Mouse (Mus musculus) embryonic stem cell, embryonic (primary cell): ENCODE measurements around the gene Snap23.

ENCODE experiments used
- CTCF ChIA-PET, 4 experiments: fragments of 300-600 bp in 2 of 4; fragments of 350-600 bp in 2 of 4; sonication (Branson Sonifier 250); formaldehyde crosslinking; loops; one replicate each; lab custom pipeline; 2022; ENCODE audit warnings: inconsistent platforms in 2 of 4; lab: Charles Lee
- POLR2A ChIA-PET, 4 experiments: fragments of 300-600 bp in 2 of 4; fragments of 350-600 bp in 2 of 4; sonication (Branson Sonifier 250); formaldehyde crosslinking; loops; one replicate each; lab custom pipeline; 2022; ENCODE audit warnings: antibody characterized with exemption in 4 of 4, inconsistent platforms in 1 of 4; lab: Charles Lee

The Snap23 gene

DNA sequence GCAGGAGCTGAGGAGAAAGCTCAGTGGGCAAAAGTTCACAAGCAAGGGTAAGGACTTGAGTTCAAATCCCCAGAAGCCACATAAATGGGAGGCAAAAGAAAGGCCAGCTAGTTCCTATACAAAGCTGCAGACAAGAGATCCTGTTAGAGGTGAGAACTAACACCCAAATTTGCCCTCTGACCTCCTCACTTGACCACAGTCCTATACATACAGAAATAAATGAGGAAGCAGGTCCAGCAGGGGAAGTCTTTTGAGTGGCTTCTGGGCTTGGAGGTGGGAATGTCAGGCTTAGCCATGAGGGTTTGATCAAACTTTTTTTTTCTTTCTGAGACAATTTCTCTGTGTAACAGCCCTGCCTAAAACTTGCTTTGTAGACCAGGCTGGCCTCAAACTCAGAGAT lies 55.4 kb downstream of the Snap23 start:
- ChIA-PET CTCF (interaction anchor here in 3 of 4 experiments (0.6 to 1.0 kb wide), 3 partner anchors 144 to 304 kb away, joined by 3 to 5 read pairs (median 3); no protein-coding TSS in a partner anchor), POLR2A (interaction anchor here in 1 of 4 experiments (1.1 kb wide), 1 partner anchor 10 kb away, joined by 3 read pairs; no protein-coding TSS in a partner anchor)

DNA sequence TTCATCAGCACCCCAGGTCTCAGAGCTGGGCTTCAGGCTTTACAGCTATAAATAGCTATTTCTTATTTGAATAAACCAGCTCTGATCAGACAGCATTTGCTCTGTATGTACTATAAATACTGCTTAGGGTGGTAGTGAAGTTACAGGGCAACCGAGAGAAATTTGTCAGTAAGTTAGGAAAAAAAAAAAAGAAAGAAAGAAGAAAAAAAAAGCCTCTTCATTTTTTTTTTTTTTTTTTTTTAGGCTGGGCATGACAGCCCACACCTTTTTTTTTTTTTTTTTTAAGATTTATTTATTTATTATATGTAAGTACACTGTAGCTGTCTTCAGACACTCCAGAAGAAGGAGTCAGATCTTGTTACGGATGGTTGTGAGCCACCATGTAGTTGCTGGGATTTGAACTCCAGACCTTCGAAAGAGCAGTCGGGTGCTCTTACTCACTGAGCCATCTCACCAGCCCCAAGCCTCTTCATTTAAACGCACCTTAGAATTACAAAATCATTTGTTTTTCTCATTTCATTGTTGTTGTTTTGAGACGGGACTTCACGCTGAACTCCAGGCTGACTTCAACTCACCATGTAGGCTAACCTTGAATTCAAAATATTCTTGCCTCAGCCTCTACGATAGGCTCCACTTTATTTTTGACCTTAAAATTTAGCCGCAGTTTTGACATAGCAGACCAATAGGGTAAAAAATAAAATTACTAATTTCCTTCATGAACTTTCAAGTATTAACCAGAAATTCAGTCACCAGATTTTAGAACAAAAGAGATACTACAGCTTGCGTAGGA lies 60.8 kb downstream of the Snap23 start:
- POLR2A ChIA-PET, result interaction anchor here (0.6 to 4.3 kb wide), 20 partner anchors 12 to 249 kb away, joined by 3 to 16 read pairs (median 3); partner anchors contain the start of genes Lrrc57 (in 4 of the 4) and Haus2 (in 3 of the 4)
- CTCF ChIA-PET, result no interaction called here

DNA sequence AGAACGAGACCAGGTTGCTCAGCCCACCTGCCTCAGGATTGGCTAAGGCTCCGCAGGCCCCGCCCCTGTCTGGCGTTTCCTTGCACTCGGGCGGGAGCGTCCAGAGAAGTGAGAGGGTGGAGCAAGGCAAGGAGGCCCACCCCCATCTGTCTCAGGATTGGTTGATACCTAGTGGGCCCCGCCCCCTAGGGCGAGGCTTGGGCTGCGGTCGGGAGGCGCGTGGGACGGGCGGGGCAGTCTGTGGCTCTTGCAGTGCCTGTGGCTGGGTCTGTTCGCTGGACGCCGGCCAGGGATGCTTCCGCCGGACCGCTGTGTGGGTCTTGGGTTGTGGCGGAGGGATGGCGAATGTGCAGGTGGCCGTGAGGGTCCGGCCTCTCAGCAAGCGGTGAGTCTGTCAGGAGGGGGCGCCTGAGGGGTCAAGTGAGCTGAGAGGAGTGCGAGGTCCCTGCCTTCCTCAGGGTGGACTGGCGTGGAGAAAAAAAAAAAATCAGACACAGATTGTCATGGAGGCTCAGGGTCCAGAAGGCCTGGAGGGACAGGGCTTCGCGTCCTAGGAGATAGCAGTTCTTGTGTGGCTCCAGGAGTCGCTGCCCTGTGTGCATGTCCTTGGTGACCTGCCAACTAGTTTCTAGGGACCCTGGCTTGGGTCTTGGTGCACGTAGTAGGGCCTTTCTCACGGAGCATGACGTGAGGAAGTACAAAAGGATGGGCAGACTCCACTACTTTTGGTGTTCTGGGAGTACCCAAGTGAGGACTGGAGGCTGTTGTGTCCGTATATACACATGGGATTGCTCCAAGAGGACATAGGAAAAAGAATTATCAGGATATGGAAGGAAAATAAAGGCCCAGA lies 61.6 kb downstream of the Snap23 start, which contains the start of gene Stard9:
Stard9 (plus strand) TSS at position 236 of the 850 bp plus-strand sequence.
- CTCF ChIA-PET, result no interaction called here
- POLR2A ChIA-PET, result interaction anchor here (0.6 to 4.3 kb wide), 16 partner anchors 12 to 168 kb away, joined by 3 to 16 read pairs (median 4); partner anchors contain the start of genes Lrrc57 (in 4 of the 4) and Haus2 (in 3 of the 4)

DNA sequence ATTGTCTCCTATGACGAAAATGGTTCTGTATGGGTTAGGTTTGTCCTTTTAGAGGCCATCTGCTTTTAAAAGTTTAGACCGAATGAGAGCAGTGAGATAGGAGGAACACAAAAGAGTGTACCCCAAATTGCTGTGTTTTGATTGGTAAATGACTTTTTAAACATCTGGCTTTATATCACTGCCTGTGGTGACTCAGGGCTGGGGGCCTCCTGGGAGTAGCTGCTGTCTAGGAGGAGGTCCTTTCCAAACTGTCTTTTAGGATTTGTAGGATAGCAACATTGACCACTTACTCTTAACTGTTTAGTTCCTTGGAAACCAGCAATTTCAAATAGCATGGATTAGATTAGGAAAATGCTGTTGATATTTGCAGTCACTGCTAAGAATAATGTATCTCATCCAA lies 62.8 kb downstream of the Snap23 start:
- CTCF ChIA-PET, result interaction anchor here in 1 of 4 experiments (0.7 kb wide), 1 partner anchor 244 kb away, joined by 3 read pairs; no protein-coding TSS in a partner anchor
- POLR2A ChIA-PET, result interaction anchor here in 1 of 4 experiments (1.1 to 4.3 kb wide), 2 partner anchors 12 to 25 kb away, joined by 4 to 16 read pairs; no protein-coding TSS in a partner anchor

DNA sequence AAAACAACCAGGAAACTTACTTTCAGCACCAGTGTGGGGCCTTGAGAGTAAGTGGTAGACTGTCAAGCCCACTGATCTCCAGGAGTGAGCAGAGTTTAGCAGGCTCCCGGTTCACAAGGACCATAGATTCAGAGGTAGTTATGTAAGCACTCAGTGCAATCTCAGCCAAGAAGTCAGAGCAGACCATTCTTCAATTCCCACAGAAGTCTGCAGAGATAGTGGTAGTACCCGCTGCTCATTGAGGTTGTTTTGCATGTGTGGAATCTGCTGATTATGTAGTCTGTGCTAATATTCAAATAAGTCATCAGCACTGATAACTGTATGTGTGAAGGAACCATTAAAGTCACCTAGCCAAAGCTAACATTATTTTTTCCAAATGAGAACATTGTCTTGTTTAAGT lies 63.2 kb downstream of the Snap23 start:
- ChIA-PET POLR2A (interaction anchor here in 1 of 4 experiments (4.3 kb wide), 1 partner anchor 12 kb away, joined by 16 read pairs; no protein-coding TSS in a partner anchor), CTCF (no interaction called here)

DNA sequence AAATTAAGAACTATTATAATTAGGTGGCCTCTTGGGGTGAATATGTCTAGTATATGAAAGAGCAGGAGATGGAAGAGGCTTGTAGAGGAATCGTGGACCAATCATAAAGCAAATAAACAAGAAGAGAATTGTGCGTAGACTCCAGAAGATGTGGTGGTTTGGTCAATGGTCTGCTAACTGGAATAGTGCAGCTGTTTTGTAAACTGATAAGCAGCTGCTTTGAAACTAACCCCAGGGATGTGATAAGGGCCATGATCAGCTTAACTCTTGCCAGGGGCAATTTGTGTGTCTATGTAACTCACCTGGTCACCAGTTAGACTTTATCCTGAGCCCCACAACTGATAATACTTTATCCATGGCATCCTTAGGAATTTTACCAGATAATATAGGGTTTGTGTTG lies 64.0 kb downstream of the Snap23 start:
- ChIA-PET CTCF (no interaction called here), POLR2A (interaction anchor here in 2 of 4 experiments (1.2 to 4.3 kb wide), 3 partner anchors 11 to 23 kb away, joined by 3 to 16 read pairs (median 4); partner anchors contain the start of genes Haus2 (in 2 of the 2) and Lrrc57 (in 2 of the 2))

DNA sequence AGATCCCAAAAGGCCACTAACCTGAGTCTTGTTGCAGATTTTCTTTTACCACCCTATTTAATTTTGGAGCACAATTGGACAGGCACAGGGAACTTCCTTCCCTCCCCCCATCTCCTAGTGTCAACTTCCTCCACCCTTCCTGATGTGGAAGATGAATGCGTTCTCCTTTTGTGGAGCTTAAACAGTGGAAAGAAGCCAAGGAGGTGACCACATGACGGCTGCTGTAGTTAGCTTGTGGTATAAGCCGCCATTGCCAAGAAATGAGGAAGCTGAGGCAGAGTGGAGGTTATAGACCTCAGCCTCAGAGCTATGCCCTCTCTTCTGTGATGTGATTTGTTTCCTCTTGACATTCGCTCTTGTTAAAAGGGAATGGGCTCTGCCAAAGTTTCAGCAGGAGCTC lies 64.5 kb downstream of the Snap23 start:
- POLR2A ChIA-PET, result interaction anchor here in 2 of 4 experiments (1.2 to 4.3 kb wide), 3 partner anchors 10 to 23 kb away, joined by 3 to 16 read pairs (median 4); partner anchors contain the start of genes Haus2 (in 2 of the 2) and Lrrc57 (in 2 of the 2)
- CTCF ChIA-PET, result interaction anchor here in 1 of 4 experiments (0.9 kb wide), 1 partner anchor 47 kb away, joined by 3 read pairs; no protein-coding TSS in a partner anchor

DNA sequence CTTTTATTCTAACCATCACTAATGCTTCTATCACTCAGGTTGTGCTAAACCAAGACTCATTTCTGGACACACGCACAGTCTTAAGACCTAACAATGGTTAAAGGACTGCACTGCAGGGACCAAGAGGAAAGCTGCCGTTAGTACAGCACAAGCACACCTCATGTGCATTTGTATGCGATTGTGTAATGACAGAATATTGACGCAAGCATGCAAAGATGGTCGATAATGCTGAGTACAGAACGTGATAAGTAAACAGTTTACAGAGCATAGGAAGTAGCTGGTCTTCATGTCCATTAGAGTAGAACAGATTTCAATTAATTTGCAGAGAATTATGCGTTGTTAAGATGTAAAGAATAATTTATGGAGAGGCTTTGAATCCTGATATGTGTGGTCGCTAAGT lies 73.4 kb downstream of the Snap23 start:
- CTCF ChIA-PET, result no interaction called here
- POLR2A ChIA-PET, result interaction anchor here in 1 of 4 experiments (1.3 to 4.4 kb wide), 2 partner anchors 11 to 32 kb away, joined by 5 to 16 read pairs; partner anchors contain the start of genes Haus2, Lrrc57 and Stard9

DNA sequence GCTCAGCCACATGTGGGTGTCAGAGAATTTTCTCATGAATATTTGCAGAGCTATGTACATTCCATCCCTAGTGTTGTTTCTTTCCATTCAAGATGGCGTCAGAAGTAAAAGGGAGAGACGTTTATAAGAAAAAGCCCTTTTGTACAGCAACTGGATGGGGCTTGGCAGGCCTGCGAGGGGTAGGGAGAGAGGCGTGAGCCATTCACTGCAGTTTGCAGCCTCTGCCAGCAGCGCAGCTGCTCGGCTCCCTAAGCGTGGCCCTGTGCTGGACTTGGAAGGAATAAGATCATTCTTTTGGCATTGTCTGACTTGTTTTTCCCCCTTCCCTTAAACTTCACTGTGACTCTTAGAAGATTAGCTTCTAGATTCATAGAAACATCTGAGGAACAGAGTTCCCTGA lies 76.4 kb downstream of the Snap23 start:
- POLR2A ChIA-PET, result interaction anchor here in 1 of 4 experiments (2.0 to 4.4 kb wide), 2 partner anchors 9 to 14 kb away, joined by 5 to 16 read pairs; partner anchors contain the start of gene Stard9

DNA sequence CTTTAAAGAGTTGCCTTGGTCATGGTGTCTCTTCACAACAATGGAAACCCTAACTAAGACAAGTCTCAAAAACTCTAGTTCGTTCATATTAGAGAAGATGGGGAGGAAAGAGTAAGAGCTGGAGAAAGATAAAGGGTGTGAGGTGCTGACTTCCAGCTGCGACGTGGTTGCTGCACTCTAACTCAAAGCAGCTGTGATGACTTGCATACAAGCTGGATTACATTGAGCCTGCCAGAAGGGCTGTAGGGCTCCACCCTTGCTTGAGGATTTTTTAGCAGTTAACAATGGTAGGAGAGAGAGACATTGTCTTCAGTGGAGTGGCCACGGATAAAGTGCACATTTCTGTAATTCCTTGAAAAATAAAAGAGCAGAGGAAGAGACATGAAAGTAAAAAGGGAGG lies 79.3 kb downstream of the Snap23 start:
- POLR2A ChIA-PET, result no interaction called here
- CTCF ChIA-PET, result no interaction called here

More for the DNA sequence above, 76.4 kb downstream of the Snap23 start:
- CTCF ChIA-PET, result interaction anchor here in 1 of 4 experiments (0.6 kb wide), 1 partner anchor 31 kb away, joined by 3 read pairs; no protein-coding TSS in a partner anchor
